15 mouse cellular contexts compared by ENCODE assay signal in the genomic region with DNA sequence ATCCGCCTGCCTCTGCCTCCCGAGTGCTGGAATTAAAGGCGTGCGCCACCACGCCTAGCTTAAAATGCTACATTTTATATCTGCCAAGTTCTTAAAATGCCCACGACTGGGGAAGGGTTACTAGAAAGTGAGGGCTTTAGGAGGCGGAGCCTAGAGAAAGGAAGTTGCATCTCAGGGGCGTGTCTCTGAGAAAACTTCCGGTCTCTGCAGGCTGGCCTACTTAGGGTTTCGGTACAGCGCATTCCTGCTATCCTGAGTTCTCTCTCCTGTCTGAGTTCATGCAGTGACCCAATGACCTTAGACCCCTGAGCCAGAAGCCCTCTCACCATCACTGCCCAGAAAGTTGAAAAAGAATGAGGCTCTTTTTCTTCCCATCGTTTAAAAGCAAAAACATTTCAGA. TPM values are rescaled to one million over a fixed set of nuclear protein-coding genes. Genes with fewer than 3 reads are reported as not detected.
DNase-seq lines count a peak whose midpoint lies in the region; ATAC-seq and TF ChIP-seq lines count a peak whose summit lies in the region.
"Had no signal": no experiment of that assay in that cellular context is flagged by ENCODE, and none has a peak within 500 bp of the region (broad histone marks: within the 10 kb centered on the region; RNA-seq: fewer than 3 reads in every experiment).

No protein-coding gene starts in this region.

- peak; percentile 21 for DNase-seq in hindbrain, embryonic 10.5 days (ENCODE audit: low spot score)
- DNase-seq in A20 (ENCODE audit: low read depth, low spot score), result peak; percentile 80
- no peak for DNase-seq in ES-E14 (ENCODE audit: low read depth, low spot score)
- DNase-seq in liver, embryonic 13.5 days, result peak; percentile 47
- no peak for DNase-seq in c-Kit-positive CD71-positive TER-119-positive erythroid progenitor cells, embryonic 14.5 days (ENCODE audit: low spot score)
- DNase-seq in right cerebral cortex, postnatal 25 days, result no peak
- no peak for DNase-seq in right cerebral cortex, postnatal 4 days
- DNase-seq: cerebellum, postnatal 10 days; kidney, postnatal 10 days had no signal

- no peak overlapping the region for H3K4me3 ChIP-seq in hindbrain, embryonic 10.5 days
- H3K4me3 ChIP-seq in hindbrain, embryonic 12.5 days, result no peak overlapping the region
- peak overlapping the region; percentile 53 to 74 for H3K4me3 ChIP-seq in ES-E14 (ENCODE audit: insufficient read depth in 1 of 2, low read depth in 1 of 2, low read length in 2 of 2, poor library complexity in 1 of 2, severe bottlenecking in 1 of 2)
- peak overlapping the region; percentile 14; the same call in 1 of the 2 replicates for H3K4me3 ChIP-seq in liver, embryonic 13.5 days (replicated peaks)
- H3K4me3 ChIP-seq: embryonic facial prominence, embryonic 13.5 days; stomach, embryonic 15.5 days had no signal

- H3K27ac ChIP-seq in hindbrain, embryonic 10.5 days, result peak overlapping the region; percentile 62; the same call in 1 of the 2 replicates
- no peak overlapping the region for H3K27ac ChIP-seq in hindbrain, embryonic 12.5 days
- H3K27ac ChIP-seq in ES-E14 (ENCODE audit: insufficient read depth, low read depth, low read length, poor library complexity, severe bottlenecking), result peak overlapping the region; percentile 76; the same call in 1 of the 2 replicates
- no peak overlapping the region for H3K27ac ChIP-seq in liver, embryonic 13.5 days
- H3K27ac ChIP-seq: embryonic facial prominence, embryonic 13.5 days; macrophage; stomach, embryonic 15.5 days had no signal

- no peaks in the 10 kb centered on the region for H3K36me3 ChIP-seq in hindbrain, embryonic 10.5 days
- H3K36me3 ChIP-seq in hindbrain, embryonic 12.5 days, result no peaks in the 10 kb centered on the region
- no peaks in the 10 kb centered on the region for H3K36me3 ChIP-seq in ES-E14 (ENCODE audit: control insufficient read depth, insufficient read depth, low read length, poor library complexity, severe bottlenecking)
- H3K36me3 ChIP-seq in liver, embryonic 13.5 days, result no peaks in the 10 kb centered on the region
- H3K36me3 ChIP-seq: embryonic facial prominence, embryonic 13.5 days; stomach, embryonic 15.5 days had no signal

- no peak overlapping the region for H3K9ac ChIP-seq in hindbrain, embryonic 12.5 days
- H3K9ac ChIP-seq in ES-E14 (ENCODE audit: insufficient read depth, low read depth, low read length, poor library complexity, severe bottlenecking), result peak overlapping the region; percentile 63; the same call in 1 of the 2 replicates
- H3K9ac ChIP-seq in liver, embryonic 13.5 days, result peak overlapping the region; percentile 34; the same call in 1 of the 2 replicates
- H3K9ac ChIP-seq: embryonic facial prominence, embryonic 13.5 days; stomach, embryonic 15.5 days had no signal

- no peak overlapping the region for H3K4me2 ChIP-seq in hindbrain, embryonic 12.5 days (replicated peaks)
- H3K4me2 ChIP-seq in liver, embryonic 13.5 days, result peak overlapping the region; percentile 36
- H3K4me2 ChIP-seq: embryonic facial prominence, embryonic 13.5 days; stomach, embryonic 15.5 days had no signal

- no peaks in the 10 kb centered on the region for H3K27me3 ChIP-seq in hindbrain, embryonic 10.5 days (ENCODE audit: insufficient read depth, poor library complexity, severe bottlenecking)
- no peaks in the 10 kb centered on the region for H3K27me3 ChIP-seq in hindbrain, embryonic 12.5 days
- no peaks in the 10 kb centered on the region for H3K27me3 ChIP-seq in liver, embryonic 13.5 days
- H3K27me3 ChIP-seq: CH12.LX; embryonic facial prominence, embryonic 13.5 days; stomach, embryonic 15.5 days had no signal

- no peaks in the 10 kb centered on the region for H3K9me3 ChIP-seq in hindbrain, embryonic 10.5 days
- H3K9me3 ChIP-seq in hindbrain, embryonic 12.5 days (replicated peaks), result no peaks in the 10 kb centered on the region
- no peaks in the 10 kb centered on the region for H3K9me3 ChIP-seq in ES-E14 (ENCODE audit: control insufficient read depth, insufficient read depth, low read depth, low read length)
- no peaks in the 10 kb centered on the region for H3K9me3 ChIP-seq in liver, embryonic 13.5 days (replicated peaks)
- H3K9me3 ChIP-seq: embryonic facial prominence, embryonic 13.5 days; stomach, embryonic 15.5 days had no signal

- WGBS in hindbrain, embryonic 10.5 days, result 63% methylated on average over 12 of the region's 12 CpGs
- 67% methylated on average over 12 of the region's 12 CpGs for WGBS in hindbrain, embryonic 12.5 days
- 43% methylated on average over 12 of the region's 12 CpGs for WGBS in liver, embryonic 13.5 days (ENCODE audit: insufficient replicate concordance)

- ATAC-seq in hindbrain, embryonic 12.5 days (ENCODE audit: low FRiP score), result no peak
- no peak for ATAC-seq in liver, embryonic 13.5 days (ENCODE audit: low read depth)
- ATAC-seq: inflammation-experienced regulatory T-cells, adult 6 months had no signal

- peaks cover 84% of the 10 kb centered on the region for H3K4me1 ChIP-seq in hindbrain, embryonic 10.5 days (replicated peaks)
- H3K4me1 ChIP-seq in hindbrain, embryonic 12.5 days, result peaks cover 39% of the 10 kb centered on the region
- H3K4me1 ChIP-seq in ES-E14 (ENCODE audit: control insufficient read depth in 2 of 2, insufficient read depth in 2 of 2, low read length in 2 of 2, poor library complexity in 1 of 2), result peaks cover 0 to 24% of the 10 kb centered on the region in 2 experiments; a peak in 2 of 4 replicates
- H3K4me1 ChIP-seq in liver, embryonic 13.5 days (replicated peaks), result peaks cover 66% of the 10 kb centered on the region

- in situ Hi-C loops in ES-E14 (cut with MboI; ENCODE audit: low sequenced_read_pairs in 2 of 2, unreplicated experiment in 2 of 2), result no loop called here

TF ChIP-seq in ES-E14, 5 proteins besides CTCF, POLR2A, EP300 and RAD21:
- TF ChIP-seq HCFC1 (IDR thresholded peaks at IDR 0.05; ENCODE audit: borderline replicate concordance, insufficient read depth, low read length) (no peak), CHD2 (IDR thresholded peaks at IDR 0.05; ENCODE audit: low read depth, low read length) (no peak), MAFK (IDR thresholded peaks at IDR 0.05; ENCODE audit: insufficient read depth, low read depth, low read length) (no peak), ZC3H11A (IDR thresholded peaks at IDR 0.05; ENCODE audit: borderline replicate concordance, low read depth, low read length) (no peak), ZNF384 (IDR thresholded peaks at IDR 0.05; ENCODE audit: low read depth, low read length) (no peak)

RNA-seq across cellular contexts. Expression of a gene that starts 1.9 kb away (rescaled TPM):
- 7.7 and 8.0 TPM in 2 replicates for polyA plus RNA-seq in hindbrain, embryonic 10.5 days (2016; fragmentation: Nextera tagmentation; extraction: Ambion mirVana)
- polyA plus RNA-seq in hindbrain, embryonic 12.5 days (2016; fragmentation: Nextera tagmentation; extraction: Ambion mirVana), result 5.8 and 6.4 TPM in 2 replicates
- total RNA-seq in ES-E14 (2012; rRNA removed), result 4.9 TPM in 2 replicates
- polyA plus RNA-seq in liver, embryonic 13.5 days (2015; fragmentation: Nextera tagmentation; extraction: Ambion mirVana), result 8.2 and 9.2 TPM in 2 replicates

RNA-seq across cellular contexts. Expression of a gene that starts 52.2 kb away (rescaled TPM):
- polyA plus RNA-seq in hindbrain, embryonic 10.5 days (2016; fragmentation: Nextera tagmentation; extraction: Ambion mirVana), result 218 and 357 TPM in 2 replicates
- 30.9 and 34.4 TPM in 2 replicates for polyA plus RNA-seq in hindbrain, embryonic 12.5 days (2016; fragmentation: Nextera tagmentation; extraction: Ambion mirVana)
- 6.0 and 6.1 TPM in 2 replicates for total RNA-seq in ES-E14 (2012; rRNA removed)
- polyA plus RNA-seq in liver, embryonic 13.5 days (2015; fragmentation: Nextera tagmentation; extraction: Ambion mirVana), result 0.15 TPM in 2 replicates
- polyA plus RNA-seq: inflammation-experienced regulatory T-cells, adult 6 months; macrophage had no signal

Comparison
In these comparisons a context has a peak if more than half of its experiments do, and no peak if none do; other contexts are left out.
1. H3K27ac ChIP-seq: peak in hindbrain, embryonic 10.5 days (single experiment) and ES-E14 (single experiment); none in hindbrain, embryonic 12.5 days (single experiment) and liver, embryonic 13.5 days (single experiment).
2. DNase-seq: peak in hindbrain, embryonic 10.5 days (single experiment), A20 (single experiment) and liver, embryonic 13.5 days (single experiment); none in ES-E14 (single experiment), c-Kit-positive CD71-positive TER-119-positive erythroid progenitor cells, embryonic 14.5 days (single experiment), right cerebral cortex, postnatal 25 days (single experiment) and right cerebral cortex, postnatal 4 days (single experiment).
3. H3K4me3 ChIP-seq: peak in ES-E14 (2 of 2) and liver, embryonic 13.5 days (single experiment); none in hindbrain, embryonic 10.5 days (single experiment) and hindbrain, embryonic 12.5 days (single experiment).
4. RNA of a gene that starts 52.2 kb away (polyA plus RNA-seq): 218 to 357 TPM in hindbrain, embryonic 10.5 days and 30.9 to 34.4 TPM in hindbrain, embryonic 12.5 days; 0.15 TPM in liver, embryonic 13.5 days; every median in the first group is over 10 times any median in the second.